Mouse (Mus musculus) skeletal muscle tissue, adult 2 months (tissue): Measurements from ENCODE around the gene Nyap1.
"Not testable (repeated sequence)": the region's sequence is repeated elsewhere in the genome, so short reads cannot be mapped to it uniquely, and the experiment has no call there.

Experiments
- DNase-seq: peaks from one replicate; pipeline ENCODE4 v3.0.0-alpha.2; 2012; ENCODE audit warnings: low read depth, low spot score

Nyap1 gene

GRCm38 (mm10) chr5:137768475-137768874, 27.1 kb upstream of the Nyap1 start:
- DNase-seq, result no peak

- DNase-seq, result no peak
These were observed 24.9 kb upstream of the Nyap1 start for GRCm38 (mm10) chr5:137766270-137766669.

- no peak for DNase-seq
These were observed 23.4 kb upstream of the Nyap1 start for GRCm38 (mm10) chr5:137764609-137765340.

GRCm38 (mm10) chr5:137759971-137760412, 18.6 kb upstream of the Nyap1 start:
- DNase-seq, result peak; percentile 89

- DNase-seq, result no peak
These were observed 17.6 kb upstream of the Nyap1 start for GRCm38 (mm10) chr5:137758921-137759534.

- DNase-seq, result no peak
These were observed 16.5 kb upstream of the Nyap1 start for GRCm38 (mm10) chr5:137757887-137758286.

- DNase-seq, result peak; percentile 77
These were observed 15.7 kb upstream of the Nyap1 start for GRCm38 (mm10) chr5:137756882-137757661.

- no peak for DNase-seq
These were observed 14.7 kb upstream of the Nyap1 start for GRCm38 (mm10) chr5:137756106-137756505.

GRCm38 (mm10) chr5:137755425-137755824, 14.0 kb upstream of the Nyap1 start:
- no peak for DNase-seq

GRCm38 (mm10) chr5:137753111-137753832, 11.9 kb upstream of the Nyap1 start:
- no peak for DNase-seq

GRCm38 (mm10) chr5:137751988-137752387, 10.6 kb upstream of the Nyap1 start:
- no peak for DNase-seq

- no peak for DNase-seq
These were observed 9.9 kb upstream of the Nyap1 start for GRCm38 (mm10) chr5:137751221-137751887.

GRCm38 (mm10) chr5:137750212-137750611, 8.8 kb upstream of the Nyap1 start:
- not testable (repeated sequence) for DNase-seq

- no peak for DNase-seq
These were observed 7.9 kb upstream of the Nyap1 start for GRCm38 (mm10) chr5:137749196-137749836.

GRCm38 (mm10) chr5:137748130-137748770, 6.8 kb upstream of the Nyap1 start:
- no peak for DNase-seq

- no peak for DNase-seq
These were observed 6.0 kb upstream of the Nyap1 start for GRCm38 (mm10) chr5:137747326-137747961.

GRCm38 (mm10) chr5:137746851-137747325, 5.5 kb upstream of the Nyap1 start:
- no peak for DNase-seq

GRCm38 (mm10) chr5:137746282-137746850, 5.0 kb upstream of the Nyap1 start:
- DNase-seq, result no peak
